Mouse (Mus musculus) gastrocnemius, adult 8-10 months (tissue): ENCODE measurements around the gene Alpk1. TPM values are rescaled to one million over a fixed set of nuclear protein-coding genes. Genes with fewer than 3 reads are reported as not detected.

ENCODE experiments used
- DNase-seq, 2 experiments: peaks; one replicate each; pipeline ENCODE4 v3.0.0; 2022; ENCODE audit warnings: low spot score in 2 of 2
- total RNA-seq, 4 experiments: library from RNA; stranded (reverse); gene quantifications; 2 replicates each; pipeline ENCODE4 v1.2.4; 2022

The Alpk1 gene
- total RNA-seq, 4 experiments from 2014 or later: 0.92 to 1.8 (median 1.6) TPM

DNA sequence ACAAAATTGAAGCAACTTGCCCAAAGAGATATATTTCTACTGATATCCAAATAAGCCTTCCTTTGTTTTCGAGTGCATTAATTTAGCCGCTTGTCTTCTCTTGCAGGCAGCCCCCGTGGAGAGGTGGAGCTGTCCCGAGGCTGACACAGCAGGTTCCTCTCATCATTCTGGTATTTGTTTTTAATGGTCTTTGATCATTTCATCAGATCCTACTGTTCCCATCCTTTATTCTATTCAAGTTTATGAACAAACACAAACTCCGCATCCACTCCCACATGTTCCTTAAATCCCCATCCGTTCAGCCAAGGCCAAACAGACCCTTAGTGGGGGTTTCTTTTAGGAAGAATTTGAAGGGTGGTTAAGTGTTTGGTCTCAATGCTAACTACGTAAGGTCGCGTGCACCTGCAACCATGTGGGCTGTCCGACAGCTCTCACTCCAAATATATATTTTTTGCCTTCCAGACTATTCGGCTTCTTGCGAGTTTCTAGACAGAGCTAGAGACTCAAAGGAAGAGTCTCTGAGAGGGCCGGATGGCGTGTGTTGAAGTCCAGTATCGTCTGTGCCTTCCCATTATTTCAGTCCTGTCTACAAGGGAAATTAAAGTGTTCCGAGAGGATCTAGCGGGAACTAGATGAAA, 149.5 kb downstream of the Alpk1 start:
- DNase-seq: no peak

DNA sequence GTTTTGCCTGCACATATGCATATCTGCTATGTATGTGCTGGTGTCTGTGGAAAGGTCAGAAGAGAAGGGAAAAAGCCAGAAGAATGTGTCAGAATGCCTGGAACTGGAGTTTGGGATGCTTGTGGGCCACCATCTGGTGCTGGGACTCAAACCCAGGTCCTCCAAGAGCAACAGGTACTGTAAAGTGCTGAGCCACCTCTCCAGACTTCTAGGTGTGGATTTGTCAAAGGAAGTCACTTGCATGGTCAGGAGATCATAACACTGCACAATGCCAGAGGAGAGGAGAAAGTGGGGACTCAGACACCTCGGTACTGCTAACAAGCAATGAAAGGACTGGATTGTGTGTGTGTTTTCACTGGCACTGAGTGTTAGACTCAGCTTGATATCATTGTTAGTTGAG, 150.1 kb downstream of the Alpk1 start:
- DNase-seq: no peak

DNA sequence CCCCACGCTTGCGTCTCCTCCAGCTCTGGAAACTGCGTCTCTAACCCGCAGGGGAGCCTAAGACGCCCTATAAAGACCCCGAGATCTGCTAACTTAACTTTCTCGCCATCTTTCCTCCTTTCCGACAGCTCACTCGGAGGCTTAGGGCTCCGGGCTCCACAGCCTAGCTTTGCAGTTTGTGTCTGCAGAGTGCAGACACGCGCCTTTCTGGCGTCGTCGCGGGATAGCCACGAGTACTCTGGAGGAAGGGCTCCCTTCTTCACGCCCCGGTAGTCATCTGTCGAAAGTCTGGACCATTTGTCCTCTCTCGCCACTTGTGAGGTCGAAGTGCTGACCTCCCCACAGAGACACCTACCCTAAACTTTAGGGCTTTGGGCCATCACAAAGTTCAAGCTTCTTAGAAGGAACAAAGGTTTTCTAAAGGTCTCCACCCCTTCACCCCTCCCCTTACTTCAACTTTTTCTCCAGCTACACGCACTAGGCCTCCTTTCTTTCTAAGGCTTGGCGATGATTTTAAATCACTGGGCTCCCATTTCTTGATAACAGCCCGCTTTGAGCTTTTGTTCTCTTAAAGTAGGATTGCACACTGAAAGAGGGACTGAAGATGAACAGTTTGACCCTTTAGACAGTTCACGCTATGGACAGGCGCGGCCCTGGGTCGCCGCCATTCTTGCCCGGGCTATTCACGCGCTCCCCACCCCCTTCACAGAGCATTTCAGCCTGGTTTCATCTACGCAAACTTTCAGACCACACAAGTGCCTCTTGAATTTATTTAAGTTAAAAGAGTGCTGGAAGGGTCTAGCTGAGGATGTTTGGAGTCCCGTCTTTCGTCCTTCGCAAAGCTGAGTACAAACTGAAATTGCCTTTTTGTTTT, 151.8 kb downstream of the Alpk1 start:
- DNase-seq: no peak

DNA sequence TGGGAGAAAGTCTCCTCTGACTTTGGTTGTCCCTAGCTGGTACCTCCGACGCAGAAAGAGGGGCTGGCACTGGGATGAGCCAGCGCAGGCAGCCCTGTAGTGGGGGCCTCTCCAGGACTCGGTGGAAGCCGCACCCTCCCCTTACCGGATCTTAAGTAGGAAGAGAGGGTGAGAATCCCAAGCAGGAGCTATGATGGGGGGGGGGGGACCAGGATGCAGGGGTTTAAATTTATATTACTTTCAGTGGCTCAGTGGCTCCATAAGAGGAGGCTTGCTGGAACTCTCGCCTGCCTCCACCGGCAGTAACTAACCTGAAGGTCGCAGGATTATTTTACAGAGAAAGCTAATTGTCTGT, 152.4 kb downstream of the Alpk1 start:
- DNase-seq: no peak

DNA sequence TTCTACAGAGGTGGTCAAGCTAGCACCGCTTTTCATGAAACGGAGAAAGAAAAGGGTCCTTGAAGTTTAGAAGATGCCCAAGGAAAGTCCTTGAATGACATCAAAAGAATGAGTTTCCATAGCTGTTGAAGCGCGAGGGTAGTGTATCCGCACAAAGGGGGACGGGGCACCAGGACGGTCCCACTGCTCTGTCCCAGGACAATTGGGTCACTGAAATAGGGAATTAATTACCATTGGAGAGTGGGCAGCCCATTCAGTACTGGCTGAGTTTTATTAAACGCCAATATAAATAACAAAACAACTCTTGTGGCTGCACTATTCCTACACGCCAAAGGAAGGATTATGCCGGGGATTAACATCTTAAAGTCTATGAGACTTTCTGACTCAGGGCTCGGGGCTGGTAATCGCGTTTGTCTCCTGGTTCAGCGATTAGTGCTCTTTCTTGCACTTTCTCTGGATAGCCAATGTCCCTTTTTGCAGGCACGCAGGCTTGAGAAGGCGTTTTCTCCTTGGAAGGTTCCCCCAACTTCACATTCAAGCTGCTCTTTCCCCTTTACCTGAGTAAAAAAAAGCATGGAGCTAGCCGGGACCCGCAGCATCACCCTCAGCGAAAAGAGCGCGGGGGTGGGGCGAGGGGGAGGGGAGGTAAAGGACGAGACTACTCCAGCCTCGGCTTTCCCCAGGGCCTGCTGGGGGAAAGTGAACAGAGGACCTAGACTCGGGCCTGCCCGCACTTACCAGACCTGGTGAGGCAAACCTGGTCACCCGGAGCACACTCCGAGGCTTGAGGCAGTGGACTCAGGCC, 153.0 kb downstream of the Alpk1 start:
- DNase-seq: no peak

DNA sequence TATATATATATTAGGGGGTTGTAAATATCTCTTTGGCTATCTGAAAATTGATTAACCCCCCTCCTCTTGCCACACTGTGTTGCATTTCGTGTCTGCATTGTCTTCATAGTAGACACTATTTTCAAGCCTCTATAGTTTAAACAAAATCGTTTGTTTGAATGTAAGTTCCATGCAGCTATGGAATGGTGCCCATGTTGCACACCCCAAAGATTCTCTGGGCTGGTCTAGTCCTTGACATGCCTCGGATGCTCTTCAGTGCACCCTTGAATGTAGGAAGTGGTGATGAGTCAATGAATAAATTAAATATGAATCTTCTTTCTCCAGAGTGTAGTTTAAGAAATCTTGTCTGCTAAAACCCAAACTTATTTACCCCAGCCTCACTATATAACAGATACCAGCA, 153.8 kb downstream of the Alpk1 start:
- DNase-seq: no peak

DNA sequence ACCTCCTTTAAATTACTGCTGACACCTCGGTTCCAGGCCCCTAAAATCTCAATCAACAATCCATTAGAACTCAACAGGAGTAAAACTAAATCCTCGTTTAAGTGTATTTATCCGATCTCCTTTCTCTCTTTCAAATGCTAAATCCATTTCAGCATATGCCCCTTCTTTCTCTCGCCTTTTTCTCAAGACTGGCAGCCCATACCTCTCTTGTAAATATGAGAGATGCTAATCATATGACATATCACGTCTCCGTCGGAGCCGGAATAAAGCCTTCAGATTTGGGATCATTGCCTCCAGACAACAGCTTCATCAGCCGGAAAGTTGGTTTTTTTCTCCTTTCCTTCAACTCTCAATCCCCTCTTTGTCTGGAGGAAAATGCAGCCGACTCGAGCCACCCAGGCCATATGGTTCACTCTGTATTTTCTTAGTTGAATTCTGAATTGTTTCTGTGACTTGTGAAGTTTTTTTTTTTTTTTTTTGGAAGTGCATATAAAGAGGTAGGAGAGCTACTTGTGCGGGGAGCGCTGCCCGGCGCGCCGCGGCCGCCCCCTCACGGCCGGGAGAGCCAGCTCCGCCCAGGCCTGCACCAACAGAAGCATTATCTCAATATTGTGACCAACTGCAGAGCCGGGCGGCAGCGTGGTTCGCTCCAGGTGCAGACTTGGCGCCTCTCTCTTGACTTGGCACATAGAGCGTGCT, 154.5 kb downstream of the Alpk1 start:
- DNase-seq: no peak

DNA sequence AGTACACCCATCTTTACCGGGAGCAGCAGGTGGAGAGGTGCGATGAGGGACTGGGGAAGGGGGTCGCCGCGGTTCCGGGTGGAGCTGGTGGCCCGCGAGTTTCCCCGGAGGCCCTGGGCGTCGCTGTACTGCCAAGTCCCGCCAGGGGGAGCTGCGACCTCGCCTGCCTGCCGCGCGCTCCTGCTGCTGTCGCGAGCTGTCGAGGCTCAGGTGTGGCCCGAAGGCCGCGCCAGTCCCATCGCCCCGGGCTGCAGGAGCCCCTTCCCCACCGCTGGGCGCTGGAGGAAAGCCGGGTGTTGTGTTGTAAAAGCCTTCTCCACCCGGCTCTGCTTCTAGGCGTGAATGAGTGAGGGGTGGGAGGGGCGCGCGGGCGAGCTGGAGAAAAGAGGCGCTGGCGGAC, 155.0 kb downstream of the Alpk1 start:
- DNase-seq: no peak

Other genes with a start within 250 kb of the Alpk1 start
- gene Larp7, start 227.2 kb downstream of the Alpk1 start, total RNA-seq: 1 to 10 TPM; 5.6 to 9.8 (median 7.6) TPM
- gene Zgrf1, start 227.0 kb downstream of the Alpk1 start, total RNA-seq: under 1 TPM; 0.56 to 0.91 (median 0.76) TPM
- not detected for gene Neurog2, start 147.4 kb downstream of the Alpk1 start, total RNA-seq
- gene Tifa, start 9.3 kb upstream of the Alpk1 start, total RNA-seq: 1 to 10 TPM in 2 of 4 experiments, under 1 TPM in 2; 0.85 to 1.6 (median 1.0) TPM
- gene Ap1ar, start 57.0 kb upstream of the Alpk1 start, total RNA-seq: 10 to 100 TPM; 22.7 to 30.0 (median 27.5) TPM
- gene Fam241a, start 115.8 kb upstream of the Alpk1 start, total RNA-seq: 1 to 10 TPM; 2.4 to 3.7 (median 3.1) TPM